Mouse (Mus musculus) midbrain, embryonic 16.5 days (tissue): ENCODE measurements around the gene Ifnb1. TPM values are rescaled to one million over a fixed set of nuclear protein-coding genes. Genes with fewer than 3 reads are reported as not detected.

Experiments
- ATAC-seq: fragments of 200-750 bp; cut with Nextera tagmentation; 2 replicates; pipeline ENCODE4 v1.8.0; 2017; ENCODE audit warnings: moderate TSS enrichment
- H3K27ac ChIP-seq: fragments of 300-500 bp; sonication (generic); 2 replicates; pipeline ENCODE4 v1.5.1; 2014; ENCODE audit warnings: mild to moderate bottlenecking, low read length, mixed read lengths
- H3K27me3 ChIP-seq: fragments of 300-500 bp; sonication (generic); 2 replicates; pipeline ENCODE4 v1.6.1; 2014; ENCODE audit warnings: low read depth, low read length, mixed read lengths; ENCODE audit not compliant: control insufficient read depth, insufficient read depth
- H3K36me3 ChIP-seq: fragments of 300-500 bp; sonication (generic); 2 replicates; pipeline ENCODE4 v1.6.1; 2014; ENCODE audit warnings: mild to moderate bottlenecking, low read length, moderate library complexity, mixed read lengths; ENCODE audit not compliant: control insufficient read depth, insufficient read depth
- H3K4me1 ChIP-seq: fragments of 300-500 bp; sonication (generic); 2 replicates; pipeline ENCODE4 v1.6.1; 2014; ENCODE audit warnings: mild to moderate bottlenecking, low read length, mixed read lengths; ENCODE audit not compliant: control insufficient read depth, insufficient read depth
- H3K4me2 ChIP-seq: fragments of 300-500 bp; sonication (generic); 2 replicates; pipeline ENCODE4 v1.6.1; 2014; ENCODE audit warnings: mild to moderate bottlenecking, low read length, mixed read lengths
- H3K4me3 ChIP-seq: fragments of 300-500 bp; sonication (generic); 2 replicates; pipeline ENCODE4 v1.5.1; 2014; ENCODE audit warnings: low read depth, mild to moderate bottlenecking, low read length, moderate library complexity, mixed read lengths
- H3K9ac ChIP-seq: fragments of 300-500 bp; sonication (generic); 2 replicates; pipeline ENCODE4 v1.6.1; 2014; ENCODE audit warnings: low read depth, low read length, mixed read lengths
- H3K9me3 ChIP-seq: fragments of 300-500 bp; sonication (generic); replicated peaks from 2 replicates; pipeline ENCODE4 v1.6.1; 2014; ENCODE audit warnings: mild to moderate bottlenecking, low read length, mixed read lengths; ENCODE audit not compliant: control insufficient read depth, poor library complexity, severe bottlenecking
- WGBS: fragments of 180-500 bp; shearing (Covaris S2); extraction: QIAGEN DNeasy Blood & Tissue Kit; methylation state at CpG from one replicate; pipeline ENCODE4 v1.1.7; 2014; 5-methylcytosine and 5-hydroxymethylcytosine counted together
- polyA plus RNA-seq: library from polyadenylated mRNA; unstranded; fragments of >200 nt; fragmentation: Nextera tagmentation; extraction: Ambion mirVana; gene quantifications from 2 replicates; pipeline ENCODE4 v1.2.1, GENCODE M21; 2015

The Ifnb1 gene
- polyA plus RNA-seq, 1 experiment from 2014 or later = not detected

DNA sequence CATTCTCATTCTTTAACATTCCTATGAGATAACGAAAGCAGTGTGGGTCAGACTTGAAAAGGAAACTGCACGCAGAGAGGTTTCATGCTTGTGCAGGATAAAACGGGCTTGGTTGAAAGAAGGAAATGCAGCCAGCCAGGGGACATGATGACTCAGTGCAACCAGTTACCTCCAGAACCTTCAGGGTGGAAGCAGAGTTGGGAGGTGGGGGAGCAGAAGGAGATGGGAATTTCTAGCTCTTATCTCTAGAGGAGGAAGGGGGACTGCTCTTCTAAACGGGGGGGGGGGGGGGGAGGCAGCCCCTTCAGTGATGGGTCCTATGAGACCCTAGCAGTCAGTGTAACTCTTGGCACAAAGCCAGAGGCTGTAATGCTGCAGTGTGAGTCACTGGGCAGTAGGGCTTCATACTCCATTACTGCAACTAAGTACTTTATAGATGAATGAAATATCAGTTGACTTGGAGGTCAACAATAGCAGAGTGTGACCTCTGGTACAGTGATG lies 6.8 kb downstream of the Ifnb1 start:
- H3K27ac ChIP-seq = no peak overlapping the region
- WGBS = 51% methylated on average over 3 of the region's 4 CpGs
- H3K9me3 ChIP-seq = no peaks in the 10 kb centered on the region
- no peaks in the 10 kb centered on the region for H3K36me3 ChIP-seq
- H3K4me3 ChIP-seq = no peak overlapping the region
- no peak overlapping the region for H3K4me2 ChIP-seq
- H3K9ac ChIP-seq = no peak overlapping the region
- H3K4me1 ChIP-seq = no peaks in the 10 kb centered on the region
- no peaks in the 10 kb centered on the region for H3K27me3 ChIP-seq
- no peak for ATAC-seq

GRCm38 (mm10) chr4:88515250-88515649 lies 7.3 kb downstream of the Ifnb1 start:
- 41% methylated on average over 2 of the region's 2 CpGs for WGBS
- no peak for ATAC-seq
- H3K36me3 ChIP-seq = no peaks in the 10 kb centered on the region

DNA sequence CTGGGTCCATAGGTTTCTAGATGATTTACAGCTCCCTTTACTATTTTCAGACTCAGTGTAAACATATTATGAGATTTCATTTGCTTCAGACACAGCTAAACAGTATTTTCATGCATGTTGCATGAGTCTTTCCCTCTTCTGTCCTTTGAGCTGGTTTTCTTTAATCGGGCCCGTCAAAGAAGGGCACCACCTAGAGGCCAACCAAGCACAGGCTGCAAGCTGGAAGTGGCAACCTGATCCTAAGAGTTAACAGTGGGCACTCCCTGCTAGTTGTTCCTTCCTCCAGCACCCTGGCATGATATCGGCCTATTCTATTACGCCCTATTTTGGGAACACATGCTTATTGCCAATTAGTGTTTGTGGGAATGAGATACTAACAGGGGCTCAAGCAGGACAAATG lies 8.2 kb downstream of the Ifnb1 start:
- no peaks in the 10 kb centered on the region for H3K27me3 ChIP-seq
- H3K9me3 ChIP-seq = no peaks in the 10 kb centered on the region
- H3K27ac ChIP-seq = no peak overlapping the region
- H3K4me3 ChIP-seq = no peak overlapping the region
- ATAC-seq = no peak
- no peak overlapping the region for H3K4me2 ChIP-seq
- H3K36me3 ChIP-seq = no peaks in the 10 kb centered on the region
- WGBS = 45% methylated on average over 4 of the region's 4 CpGs
- H3K4me1 ChIP-seq = no peaks in the 10 kb centered on the region
- no peak overlapping the region for H3K9ac ChIP-seq

More at GRCm38 (mm10) chr4:88515250-88515649, 7.3 kb downstream of the Ifnb1 start:
- Histone ChIP-seq H3K27ac (no peak overlapping the region), H3K4me3 (no peak overlapping the region), H3K9me3 (no peaks in the 10 kb centered on the region), H3K27me3 (no peaks in the 10 kb centered on the region), H3K4me2 (no peak overlapping the region), H3K9ac (no peak overlapping the region), H3K4me1 (no peaks in the 10 kb centered on the region)

DNA sequence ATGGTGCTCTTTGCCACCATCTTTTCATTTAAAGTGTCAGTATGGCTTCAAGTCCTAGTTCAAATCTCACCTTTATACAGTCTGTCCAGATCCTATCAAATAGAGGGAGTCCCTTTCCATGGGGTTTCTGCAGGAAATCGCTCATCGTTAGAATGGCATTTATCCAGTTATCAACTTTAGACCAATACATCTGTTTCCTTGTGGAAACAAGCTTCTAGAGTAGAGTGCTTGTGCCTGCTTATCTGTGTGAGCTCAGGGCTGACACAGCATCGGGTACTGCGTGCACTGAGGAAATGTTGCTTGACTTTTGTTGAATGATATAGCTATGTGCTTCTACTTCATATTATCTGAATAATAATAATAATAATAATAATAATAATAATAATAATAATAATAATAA lies 8.8 kb downstream of the Ifnb1 start:
- Histone ChIP-seq H3K9me3 (no peaks in the 10 kb centered on the region), H3K36me3 (no peaks in the 10 kb centered on the region), H3K4me1 (no peaks in the 10 kb centered on the region), H3K4me2 (no peak overlapping the region), H3K4me3 (no peak overlapping the region), H3K27ac (no peak overlapping the region), H3K27me3 (no peaks in the 10 kb centered on the region), H3K9ac (no peak overlapping the region)
- ATAC-seq = no peak
- WGBS = 97% methylated on average over 4 of the region's 4 CpGs

DNA sequence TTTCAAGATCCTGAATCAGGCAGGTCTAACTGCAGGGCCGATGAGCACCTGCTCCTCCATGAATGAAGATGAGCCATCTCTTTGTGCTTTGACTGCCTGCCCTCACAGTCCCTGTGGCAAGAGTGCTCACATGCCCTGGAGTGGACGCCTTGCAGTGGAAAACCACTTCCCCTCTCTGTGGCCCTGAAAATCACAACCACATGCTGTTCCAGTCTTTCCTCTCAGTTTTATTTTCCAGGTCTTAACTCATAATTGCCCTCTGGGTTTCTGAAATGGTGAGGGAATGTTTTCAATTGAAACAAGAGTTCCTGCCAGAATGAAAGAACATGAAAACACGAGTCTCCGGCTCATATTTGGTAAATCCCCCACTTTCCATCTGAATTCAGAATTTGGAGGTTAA lies 18.8 kb downstream of the Ifnb1 start:
- WGBS = 69% methylated on average over 4 of the region's 4 CpGs
- Histone ChIP-seq H3K4me3 (no peak overlapping the region), H3K27ac (no peak overlapping the region), H3K9me3 (no peaks in the 10 kb centered on the region), H3K27me3 (no peaks in the 10 kb centered on the region), H3K4me2 (no peak overlapping the region), H3K9ac (no peak overlapping the region), H3K36me3 (no peaks in the 10 kb centered on the region), H3K4me1 (no peaks in the 10 kb centered on the region)
- ATAC-seq = no peak

DNA sequence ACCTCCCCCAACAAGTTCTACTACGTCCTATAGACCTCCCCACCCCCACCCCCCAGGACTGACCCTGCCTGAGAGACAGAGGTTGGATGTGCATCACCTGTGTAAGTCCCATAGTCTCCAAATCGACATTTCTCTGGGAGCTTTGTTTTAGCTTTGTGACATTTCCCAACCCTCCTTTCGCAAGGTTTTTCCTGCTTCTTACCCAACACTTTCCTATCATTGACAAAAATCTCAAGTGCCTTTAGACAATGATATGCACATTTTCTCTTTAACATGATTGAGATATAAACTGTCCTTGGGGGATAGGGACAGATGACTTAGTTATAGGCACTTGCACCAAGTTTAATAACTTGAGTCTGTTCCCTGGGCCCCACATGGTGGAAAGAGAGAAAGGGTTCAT lies 21.3 kb downstream of the Ifnb1 start:
- Histone ChIP-seq H3K27ac (no peak overlapping the region), H3K9ac (no peak overlapping the region), H3K36me3 (no peaks in the 10 kb centered on the region), H3K4me1 (no peaks in the 10 kb centered on the region), H3K27me3 (no peaks in the 10 kb centered on the region), H3K9me3 (no peaks in the 10 kb centered on the region), H3K4me2 (no peak overlapping the region), H3K4me3 (no peak overlapping the region)
- WGBS = 85% methylated on average over 3 of the region's 3 CpGs
- no peak for ATAC-seq

DNA sequence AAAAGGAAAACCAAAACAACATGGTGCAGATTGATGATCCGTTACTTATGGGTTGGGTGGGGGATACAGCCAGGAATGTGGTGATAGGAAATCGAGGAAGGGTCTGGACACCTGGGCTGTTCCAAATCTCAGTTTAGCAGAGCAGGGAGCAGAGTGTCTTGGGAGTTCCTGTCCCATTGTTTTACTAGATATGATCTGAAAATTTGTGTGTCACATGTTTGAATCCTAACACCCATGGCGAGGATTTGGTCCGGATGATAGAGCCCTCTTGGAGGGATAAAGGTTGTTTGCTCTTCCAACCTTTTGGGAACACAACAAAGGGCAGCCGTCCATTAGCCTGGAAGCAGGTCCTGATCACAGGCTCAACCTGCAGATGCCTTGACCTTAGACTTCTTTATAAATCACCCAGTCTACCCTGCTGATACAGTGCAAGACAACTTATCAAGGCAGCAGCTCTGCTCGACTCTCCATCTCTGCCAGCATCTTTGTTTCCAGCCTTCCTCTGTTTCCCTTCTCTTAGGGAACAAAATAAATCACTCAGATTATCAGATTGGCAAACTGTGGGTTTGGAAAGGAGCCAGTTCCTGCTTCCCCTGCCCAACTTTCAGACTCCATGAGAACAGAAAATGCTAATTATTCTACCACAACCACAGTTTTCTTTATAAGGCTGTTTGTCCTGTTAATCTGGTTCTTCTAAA lies 26.1 kb downstream of the Ifnb1 start:
- 80% methylated on average over 6 of the region's 6 CpGs for WGBS
- Histone ChIP-seq H3K4me1 (no peaks in the 10 kb centered on the region), H3K27ac (no peak overlapping the region), H3K4me3 (no peak overlapping the region), H3K9ac (no peak overlapping the region), H3K27me3 (no peaks in the 10 kb centered on the region), H3K36me3 (no peaks in the 10 kb centered on the region), H3K4me2 (no peak overlapping the region), H3K9me3 (no peaks in the 10 kb centered on the region)
- no peak for ATAC-seq

DNA sequence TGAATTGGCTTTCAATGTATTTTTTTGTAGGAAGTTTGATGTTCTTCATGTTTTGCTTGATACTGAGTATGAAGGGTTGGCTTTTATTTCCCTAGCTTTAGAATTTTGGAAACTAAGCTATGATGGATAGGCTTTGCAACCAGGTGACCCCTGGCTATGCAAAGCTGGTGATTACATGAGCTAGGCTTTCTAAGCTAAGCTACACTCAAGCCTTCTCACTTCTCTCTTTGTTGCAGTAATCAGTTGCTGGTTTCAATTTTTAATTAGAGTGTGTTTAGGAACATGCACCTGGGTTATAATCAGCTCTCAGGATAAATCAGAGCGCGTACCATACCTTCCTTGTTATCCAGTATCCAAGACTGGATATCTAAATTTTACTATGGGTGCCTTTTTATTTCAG lies 33.0 kb downstream of the Ifnb1 start:
- H3K4me3 ChIP-seq = no peak overlapping the region
- no peak overlapping the region for H3K4me2 ChIP-seq
- no peaks in the 10 kb centered on the region for H3K9me3 ChIP-seq
- ATAC-seq = no peak
- 95% methylated on average over 2 of the region's 2 CpGs for WGBS
- H3K27me3 ChIP-seq = no peaks in the 10 kb centered on the region
- no peaks in the 10 kb centered on the region for H3K4me1 ChIP-seq
- no peak overlapping the region for H3K9ac ChIP-seq
- no peak overlapping the region for H3K27ac ChIP-seq
- no peaks in the 10 kb centered on the region for H3K36me3 ChIP-seq

- no peaks in the 10 kb centered on the region for H3K27me3 ChIP-seq
- H3K4me1 ChIP-seq = no peaks in the 10 kb centered on the region
- no peak for ATAC-seq
- H3K4me2 ChIP-seq = no peak overlapping the region
- no peak overlapping the region for H3K27ac ChIP-seq
- 84% methylated on average over 3 of the region's 3 CpGs for WGBS
- no peak overlapping the region for H3K4me3 ChIP-seq
- no peak overlapping the region for H3K9ac ChIP-seq
- H3K9me3 ChIP-seq = no peaks in the 10 kb centered on the region
- H3K36me3 ChIP-seq = no peaks in the 10 kb centered on the region
Observed at GRCm38 (mm10) chr4:88488107-88488506, 34.5 kb downstream of the Ifnb1 start.
